ENCODE assay signal across 8 mouse cellular contexts in genomic region chr2:83723346-83723745, GRCm38 (mm10). TPM values are rescaled to one million over a fixed set of nuclear protein-coding genes. Genes with fewer than 3 reads are reported as not detected.
DNase-seq lines count a peak whose midpoint lies in the region; ATAC-seq and TF ChIP-seq lines count a peak whose summit lies in the region.

No protein-coding gene starts in this region.

- no peak for TF ChIP-seq EP300 in liver, embryonic 14.5 days (IDR thresholded peaks at IDR 0.05; ENCODE audit: low read depth)

- H3K4me3 ChIP-seq in forebrain, postnatal 0 days (ENCODE audit: low read depth, low read length), result peak overlapping the region; percentile 80; the same call in 1 of the 2 replicates
- no peak overlapping the region; a peak in 1 of 4 replicates for H3K4me3 ChIP-seq in liver, embryonic 14.5 days (ENCODE audit: insufficient read depth in 1 of 2, low read depth in 2 of 2, low read length in 2 of 2)

- H3K9me3 ChIP-seq in forebrain, postnatal 0 days (ENCODE audit: low read length), result no peaks in the 10 kb centered on the region
- no peaks in the 10 kb centered on the region for H3K9me3 ChIP-seq in liver, embryonic 14.5 days (ENCODE audit: control insufficient read depth, low read length)

- DNase-seq in cerebellum, adult 9-10 months, result peak; percentile 17
- DNase-seq in cerebellum, adult 11 months, result no peak
- peak; percentile 35 for DNase-seq in 3T3-L1 (ENCODE audit: low read depth, low spot score)
- no peak for DNase-seq in forebrain, postnatal 0 days
- DNase-seq in liver, embryonic 14.5 days (ENCODE audit: low read depth in 3 of 3, low spot score in 3 of 3), result no peak
- DNase-seq in spleen, postnatal 4 days (ENCODE audit: low spot score in 2 of 2), result no peak
- DNase-seq in left cerebral cortex, postnatal 4 days, result no peak
- DNase-seq in urinary bladder, adult 2 months (ENCODE audit: low spot score), result no peak

- H3K9ac ChIP-seq in forebrain, postnatal 0 days, result no peak overlapping the region
- no peak overlapping the region for H3K9ac ChIP-seq in liver, embryonic 14.5 days (replicated peaks)

- TF ChIP-seq CTCF in forebrain, postnatal 0 days (IDR thresholded peaks at IDR 0.05; ENCODE audit: low read depth), result no peak
- no peak for TF ChIP-seq CTCF in liver, embryonic 14.5 days (IDR thresholded peaks at IDR 0.05; ENCODE audit: low read depth)

- H3K4me2 ChIP-seq in forebrain, postnatal 0 days (ENCODE audit: low read depth), result peak overlapping the region; percentile 90; the same call in 1 of the 2 replicates
- H3K4me2 ChIP-seq in liver, embryonic 14.5 days (ENCODE audit: low read depth), result peak overlapping the region; percentile 49

- 45% methylated on average over 2 of the region's 2 CpGs for WGBS in forebrain, postnatal 0 days
- WGBS in liver, embryonic 14.5 days (ENCODE audit: insufficient replicate concordance), result 31% methylated on average over 2 of the region's 2 CpGs

- H3K27me3 ChIP-seq in forebrain, postnatal 0 days (ENCODE audit: insufficient read depth, low read length), result 0 out of 2 replicates have a peak, but pooled peaks cover 7% of the 10 kb centered on the region
- peaks cover 8% of the 10 kb centered on the region for H3K27me3 ChIP-seq in liver, embryonic 14.5 days (ENCODE audit: control insufficient read depth, insufficient read depth, low read length)

- no peaks in the 10 kb centered on the region for H3K36me3 ChIP-seq in forebrain, postnatal 0 days (ENCODE audit: insufficient read depth)
- H3K36me3 ChIP-seq in liver, embryonic 14.5 days (replicated peaks; ENCODE audit: control insufficient read depth, insufficient read depth, low read depth), result no peaks in the 10 kb centered on the region

- intact Hi-C loops in left cerebral cortex, postnatal 4 days (cut with DNase I), result no loop called here

- ATAC-seq in forebrain, postnatal 0 days, result no peak
- ATAC-seq in liver, embryonic 14.5 days (ENCODE audit: insufficient read depth), result no peak

- H3K4me1 ChIP-seq in forebrain, postnatal 0 days (ENCODE audit: insufficient read depth), result no peaks in the 10 kb centered on the region
- H3K4me1 ChIP-seq in liver, embryonic 14.5 days (replicated peaks; ENCODE audit: control insufficient read depth in 2 of 2, insufficient read depth in 2 of 2, low read length in 1 of 2), result peaks cover 0 to 2% of the 10 kb centered on the region in 2 experiments; a peak in 1 of 4 replicates

- no peak overlapping the region; the same call in 1 of the 2 replicates for H3K27ac ChIP-seq in forebrain, postnatal 0 days (ENCODE audit: low read depth, low read length)
- no peak overlapping the region for H3K27ac ChIP-seq in liver, embryonic 14.5 days

RNA-seq across cellular contexts. Expression of gene Itgav, which starts 0.9 kb away (rescaled TPM):
- total RNA-seq in forebrain, postnatal 0 days (2014; rRNA removed), result 17.2 and 27.7 TPM in 2 replicates
- 17.6 and 22.6 TPM in 2 replicates for polyA plus RNA-seq in forebrain, postnatal 0 days (2015; fragmentation: Nextera tagmentation; extraction: Ambion mirVana)
- 3.1 and 4.1 TPM in 2 replicates for polyA plus RNA-seq in liver, embryonic 14.5 days (2012; rRNA removed)
- polyA plus RNA-seq in liver, embryonic 14.5 days (2014; fragmentation: Nextera tagmentation; extraction: Ambion mirVana), result 11.2 and 13.1 TPM in 2 replicates
- 10 to 100 TPM; 29.7 to 30.6 TPM for total RNA-seq in left cerebral cortex, postnatal 4 days (2021)
- 62.6 and 68.4 TPM in 2 replicates for polyA plus RNA-seq in urinary bladder, adult 2 months (2012; rRNA removed)

Comparison
In these comparisons a context has a peak if more than half of its experiments do, and no peak if none do; other contexts are left out.
1. DNase-seq: peak in cerebellum, adult 9-10 months (single experiment) and 3T3-L1 (single experiment); none in cerebellum, adult 11 months (single experiment), forebrain, postnatal 0 days (single experiment), liver, embryonic 14.5 days (0 of 3), spleen, postnatal 4 days (0 of 2), left cerebral cortex, postnatal 4 days (single experiment) and urinary bladder, adult 2 months (single experiment).